Mouse (Mus musculus) neutrophil, adult 5-6 weeks (primary cell): ENCODE measurements around the gene Fam167b. TPM values are rescaled to one million over a fixed set of nuclear protein-coding genes. Genes with fewer than 3 reads are reported as not detected.
A peak's percentile ranks its signal among the peaks of the same experiment; 100 is the strongest.

Source experiments
- ATAC-seq: fragments of 151-379, 151-347 bp; 2 replicates; pipeline ENCODE4 v1.8.0; 2017; ENCODE audit warnings: mild to moderate bottlenecking, moderate TSS enrichment; ENCODE audit not compliant: insufficient number of reproducible peaks, poor library complexity, low FRiP score, severe bottlenecking; ENCODE audit errors: extremely low read depth
- total RNA-seq: library from RNA; stranded (forward); fragments of 200-1000 nt; gene quantifications from 2 replicates; pipeline ENCODE4 v1.2.3, GENCODE M21; 2017

The Fam167b gene
- total RNA-seq, 1 experiment from 2014 or later: not detected

- ATAC-seq: no peak
Observed at GRCm38 (mm10) chr4:129610026-129610425, 31.7 kb upstream of the Fam167b start.

DNA sequence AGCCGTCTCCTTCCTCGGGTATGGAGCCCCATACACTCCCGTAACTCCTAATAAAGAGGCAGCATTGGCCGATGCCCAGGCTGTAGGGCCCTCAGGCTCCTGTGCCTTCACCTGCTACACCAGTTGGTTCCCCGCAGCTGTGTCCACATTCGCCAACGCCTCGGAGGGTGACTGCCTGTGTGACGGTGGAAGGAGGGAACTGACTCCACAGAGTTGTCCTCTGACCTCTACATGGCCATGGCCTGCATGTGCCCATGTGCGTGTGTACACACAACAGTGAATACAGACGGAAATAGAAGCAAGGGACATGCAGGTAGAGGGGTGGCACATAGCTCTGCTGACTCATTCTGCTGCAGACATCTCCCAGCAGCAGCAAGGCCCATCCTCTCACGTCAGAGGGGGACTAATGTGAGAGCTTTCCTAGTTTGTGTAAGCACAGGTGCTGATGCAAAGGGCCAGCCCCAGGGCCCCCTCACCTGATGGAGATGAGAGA, 30.8 kb upstream of the Fam167b start:
- no peak for ATAC-seq

GRCm38 (mm10) chr4:129608426-129609025, 30.2 kb upstream of the Fam167b start:
- ATAC-seq: peak; percentile 96

DNA sequence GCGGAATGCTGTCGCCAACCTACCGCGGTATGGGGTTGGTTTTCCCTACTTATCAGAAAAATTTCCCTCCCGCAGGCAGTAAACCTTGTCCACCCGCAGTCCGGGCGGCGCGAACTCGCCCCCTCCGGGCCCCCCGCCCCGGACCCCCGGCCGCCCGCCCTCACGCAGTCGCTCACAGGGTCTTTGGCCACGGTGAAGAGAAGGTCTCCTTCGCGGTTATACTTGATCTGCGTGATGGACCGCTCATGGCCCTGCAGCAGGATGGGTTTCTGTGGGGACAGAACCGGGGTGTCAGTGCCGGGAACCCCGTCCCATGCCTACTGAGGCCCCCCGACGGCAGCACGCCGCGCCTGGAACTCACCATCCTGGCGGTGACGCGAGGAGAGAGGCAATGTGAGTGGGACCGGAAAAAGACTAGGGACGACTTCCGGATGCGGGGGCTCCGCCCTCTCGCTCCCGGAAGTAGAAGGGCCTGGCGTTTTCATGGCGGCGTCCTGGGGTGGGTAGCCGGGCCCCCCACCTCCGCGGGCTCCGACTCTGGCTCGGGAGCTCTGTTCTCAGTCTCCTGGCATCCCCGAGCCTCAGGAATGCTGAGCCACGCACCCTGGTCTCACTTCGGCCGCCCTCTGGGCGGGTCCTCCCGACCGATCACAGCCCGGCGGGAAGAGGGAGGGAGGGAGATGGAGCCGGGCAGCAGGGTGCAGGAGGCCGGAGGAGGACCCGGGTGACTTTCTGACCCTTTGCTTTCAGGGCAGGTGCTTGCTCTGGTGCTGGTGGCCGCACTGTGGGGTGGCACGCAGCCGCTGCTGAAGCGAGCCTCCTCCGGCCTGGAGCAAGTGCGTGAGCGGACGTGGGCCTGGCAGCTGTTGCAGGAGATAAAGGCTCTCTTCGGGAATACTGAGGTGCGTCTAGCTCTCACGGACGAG, 22.1 kb upstream of the Fam167b start, which contains the start of the genes Eif3i and Tmem234:
Gene Eif3i (minus strand): TSS at position 416 of the 926 bp plus-strand sequence.
Gene Tmem234 (plus strand): TSS at position 436 of the 926 bp plus-strand sequence.
- ATAC-seq: peak; percentile 87

DNA sequence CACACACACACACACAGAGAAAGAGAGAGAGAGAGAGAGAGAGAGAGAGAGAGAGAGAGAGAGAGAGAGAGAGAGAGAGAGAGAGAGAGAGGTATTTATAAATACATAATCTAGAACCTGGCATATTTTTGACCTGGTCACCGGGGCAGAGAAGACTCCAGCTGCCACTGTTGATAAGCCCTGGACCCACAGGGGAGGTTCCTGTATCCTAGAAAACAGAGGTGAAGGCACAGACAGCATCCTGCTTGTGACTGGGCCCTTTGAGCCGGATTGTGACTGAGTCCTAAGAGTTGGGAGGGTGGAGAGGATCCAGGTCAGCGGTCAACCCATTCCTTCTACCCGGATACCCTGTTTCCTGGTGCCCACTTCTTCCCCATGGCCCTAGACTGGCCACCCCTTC, 10.5 kb upstream of the Fam167b start:
- no peak for ATAC-seq

DNA sequence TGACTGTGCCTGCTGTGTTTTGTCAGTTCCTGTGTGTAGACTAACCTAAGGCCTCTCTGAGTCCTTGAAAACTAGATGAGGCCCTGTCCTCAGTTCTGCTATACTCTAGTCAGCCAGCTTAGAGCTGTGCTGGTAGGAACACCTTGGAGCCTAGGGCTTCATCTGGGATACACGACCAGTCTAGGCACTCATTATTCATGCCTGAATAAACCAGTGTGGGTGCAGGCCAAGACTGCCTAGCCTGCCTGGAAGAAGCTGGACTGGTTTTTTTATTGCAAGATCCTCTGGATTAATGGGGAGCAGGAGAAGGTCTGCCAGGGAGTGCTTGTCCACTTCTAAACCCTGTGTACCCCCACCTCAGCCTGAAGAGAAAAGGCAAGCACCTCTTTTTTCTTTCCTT, 8.6 kb upstream of the Fam167b start:
- no peak for ATAC-seq

DNA sequence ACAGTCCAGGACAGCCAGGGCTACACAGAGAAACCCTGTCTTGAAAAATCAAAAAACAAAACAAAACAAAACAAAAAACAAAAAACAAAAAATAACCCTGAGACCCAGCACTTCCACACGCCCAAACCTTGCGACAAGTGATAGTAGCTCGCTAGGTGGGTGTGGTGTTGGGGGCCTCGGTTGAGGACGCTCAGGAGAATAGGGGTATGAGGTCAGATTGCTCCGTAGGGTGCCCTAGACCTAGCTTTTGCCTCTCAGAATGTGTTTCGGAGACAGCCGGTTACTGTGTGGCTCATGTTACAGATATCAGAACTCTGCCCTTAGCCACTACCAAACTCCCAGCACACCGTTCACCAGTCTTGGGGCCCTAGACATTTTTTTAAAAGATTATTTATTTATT, 7.4 kb upstream of the Fam167b start:
- no peak for ATAC-seq

- ATAC-seq: peak; percentile 78
Observed at GRCm38 (mm10) chr4:129584884-129585608, 6.7 kb upstream of the Fam167b start.

- no peak for ATAC-seq
Observed at GRCm38 (mm10) chr4:129584370-129584769, 6.0 kb upstream of the Fam167b start.

GRCm38 (mm10) chr4:129582251-129582650, 3.9 kb upstream of the Fam167b start:
- no peak for ATAC-seq

- ATAC-seq: 0 out of 2 replicates have a peak, but pooled peaks have one; percentile 14
Observed at GRCm38 (mm10) chr4:129580347-129580746, 2.0 kb upstream of the Fam167b start.

GRCm38 (mm10) chr4:129577688-129578087, 661 bp downstream of the Fam167b start:
- no peak for ATAC-seq

GRCm38 (mm10) chr4:129576863-129577491, 1.4 kb downstream of the Fam167b start:
- peak; percentile 23; the same call in 1 of the 2 replicates for ATAC-seq

GRCm38 (mm10) chr4:129575171-129575844, 3.0 kb downstream of the Fam167b start:
- ATAC-seq: peak; percentile 88

GRCm38 (mm10) chr4:129573430-129573829, 4.9 kb downstream of the Fam167b start, which contains the start of gene Lck:
Lck (minus strand) TSS chr4:129573641.
- 0 out of 2 replicates have a peak, but pooled peaks have one; percentile 27 for ATAC-seq

DNA sequence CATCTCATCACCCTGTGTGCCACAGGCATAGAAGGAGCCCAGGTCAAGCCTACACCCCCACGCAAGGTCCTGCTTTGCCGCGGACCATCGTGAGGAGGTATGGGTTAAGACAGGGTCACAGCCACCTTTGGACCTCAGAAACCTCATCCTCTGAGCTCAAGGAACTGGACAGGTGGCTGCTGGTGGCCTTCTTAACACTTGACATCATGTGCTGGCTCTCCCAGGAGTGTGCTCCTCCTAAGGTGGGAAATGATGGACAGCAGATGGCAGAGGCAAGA, 5.3 kb downstream of the Fam167b start:
- ATAC-seq: no peak

- ATAC-seq: no peak
Observed at GRCm38 (mm10) chr4:129572236-129573092, 5.9 kb downstream of the Fam167b start.
